Mouse (Mus musculus) hindbrain, embryonic 14.5 days (tissue): Measurements from ENCODE around the gene Pitpnc1. TPM values are rescaled to one million over a fixed set of nuclear protein-coding genes. Genes with fewer than 3 reads are reported as not detected.

Experiments used
- ATAC-seq: fragments of 200-750 bp; cut with Nextera tagmentation; 2 replicates; pipeline ENCODE4 v1.8.0; 2017; ENCODE audit warnings: moderate number of reproducible peaks, mild to moderate bottlenecking, moderate TSS enrichment, moderate library complexity; ENCODE audit not compliant: low FRiP score
- DNase-seq: peaks from one replicate; pipeline ENCODE4 v3.0.0-alpha.2; 2015; ENCODE audit warnings: low spot score
- H3K27ac ChIP-seq: fragments of 300-500 bp; sonication (generic); 2 replicates; pipeline ENCODE4 v1.5.1; 2014; ENCODE audit warnings: mild to moderate bottlenecking, moderate library complexity
- H3K27me3 ChIP-seq: fragments of 300-500 bp; sonication (generic); 2 replicates; pipeline ENCODE4 v1.6.1; 2014; ENCODE audit warnings: mild to moderate bottlenecking, low read length, mixed read lengths; ENCODE audit not compliant: control insufficient read depth, insufficient read depth
- H3K36me3 ChIP-seq: fragments of 300-500 bp; sonication (generic); replicated peaks from 2 replicates; pipeline ENCODE4 v1.6.1; 2014; ENCODE audit not compliant: control insufficient read depth, insufficient read depth
- H3K4me1 ChIP-seq: fragments of 300-500 bp; sonication (generic); replicated peaks from 2 replicates; pipeline ENCODE4 v1.6.1; 2014; ENCODE audit warnings: antibody characterized with exemption, low read length, mixed read lengths; ENCODE audit not compliant: control insufficient read depth, insufficient read depth
- H3K4me2 ChIP-seq: fragments of 300-500 bp; sonication (generic); replicated peaks from 2 replicates; pipeline ENCODE4 v1.6.1; 2014; ENCODE audit warnings: mild to moderate bottlenecking, moderate library complexity
- H3K4me3 ChIP-seq: fragments of 300-500 bp; sonication (generic); replicated peaks from 2 replicates; pipeline ENCODE4 v1.5.1; 2014; ENCODE audit warnings: mild to moderate bottlenecking, low read length
- H3K9ac ChIP-seq: fragments of 300-500 bp; sonication (generic); 2 replicates; pipeline ENCODE4 v1.6.1; 2014
- H3K9me3 ChIP-seq: fragments of 300-500 bp; sonication (generic); 2 replicates; pipeline ENCODE4 v1.6.1; 2016; ENCODE audit warnings: low read length; ENCODE audit not compliant: control insufficient read depth
- WGBS: fragments of 180-500 bp; shearing (Covaris S2); extraction: QIAGEN DNeasy Blood & Tissue Kit; methylation state at CpG from one replicate; pipeline ENCODE4 v1.1.7; 2014; 5-methylcytosine and 5-hydroxymethylcytosine counted together
- polyA plus RNA-seq: library from polyadenylated mRNA; unstranded; fragments of >200 nt; fragmentation: Nextera tagmentation; extraction: Ambion mirVana; gene quantifications from 2 replicates; pipeline ENCODE4 v1.2.1, GENCODE M21; 2014

The Pitpnc1 gene
- polyA plus RNA-seq, 1 experiment from 2014 or later, result 43.3 TPM

DNA sequence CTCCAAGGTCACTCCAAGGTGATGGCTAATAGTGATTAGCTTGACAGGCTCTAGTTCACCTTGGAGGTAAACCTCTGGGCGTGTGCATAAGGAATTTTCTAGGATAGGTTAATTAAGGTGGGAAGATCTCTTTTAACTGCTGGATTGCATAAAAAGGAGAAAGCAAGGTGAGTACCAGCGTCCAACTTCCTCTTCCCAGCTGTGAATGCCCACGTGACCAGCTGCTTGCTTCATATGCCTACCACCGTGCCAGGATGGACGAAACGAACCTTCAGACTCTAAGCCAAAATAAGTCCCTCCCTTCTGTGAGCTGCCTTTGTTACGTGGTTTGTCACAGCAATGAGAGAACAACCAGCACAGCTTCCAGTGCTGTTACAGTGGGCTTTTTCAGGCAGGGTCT, 228.8 kb downstream of the Pitpnc1 start:
- Histone ChIP-seq H3K4me1 (no peaks in the 10 kb centered on the region), H3K27ac (no peak overlapping the region), H3K4me3 (no peak overlapping the region), H3K4me2 (no peak overlapping the region), H3K36me3 (no peaks in the 10 kb centered on the region), H3K9ac (no peak overlapping the region), H3K9me3 (no peaks in the 10 kb centered on the region), H3K27me3 (no peaks in the 10 kb centered on the region)
- DNase-seq, result no peak
- WGBS, result 78% methylated on average over 7 of the region's 7 CpGs
- ATAC-seq, result no peak

GRCm38 (mm10) chr11:107238506-107238905, 232.0 kb downstream of the Pitpnc1 start:
- Histone ChIP-seq H3K27ac (no peak overlapping the region), H3K4me1 (no peaks in the 10 kb centered on the region), H3K27me3 (no peaks in the 10 kb centered on the region), H3K9me3 (no peaks in the 10 kb centered on the region), H3K4me2 (no peak overlapping the region), H3K9ac (no peak overlapping the region), H3K36me3 (no peaks in the 10 kb centered on the region), H3K4me3 (no peak overlapping the region)
- ATAC-seq (no peak), DNase-seq (no peak)
- 91% methylated on average over 6 of the region's 6 CpGs for WGBS

- Histone ChIP-seq H3K4me1 (no peaks in the 10 kb centered on the region), H3K27ac (no peak overlapping the region), H3K36me3 (no peaks in the 10 kb centered on the region), H3K9me3 (no peaks in the 10 kb centered on the region), H3K27me3 (no peaks in the 10 kb centered on the region), H3K4me2 (no peak overlapping the region), H3K9ac (no peak overlapping the region), H3K4me3 (no peak overlapping the region)
- 94% methylated on average over 4 of the region's 4 CpGs for WGBS
- no peak for ATAC-seq
- no peak for DNase-seq
These were observed 233.0 kb downstream of the Pitpnc1 start for GRCm38 (mm10) chr11:107237532-107237931.

DNA sequence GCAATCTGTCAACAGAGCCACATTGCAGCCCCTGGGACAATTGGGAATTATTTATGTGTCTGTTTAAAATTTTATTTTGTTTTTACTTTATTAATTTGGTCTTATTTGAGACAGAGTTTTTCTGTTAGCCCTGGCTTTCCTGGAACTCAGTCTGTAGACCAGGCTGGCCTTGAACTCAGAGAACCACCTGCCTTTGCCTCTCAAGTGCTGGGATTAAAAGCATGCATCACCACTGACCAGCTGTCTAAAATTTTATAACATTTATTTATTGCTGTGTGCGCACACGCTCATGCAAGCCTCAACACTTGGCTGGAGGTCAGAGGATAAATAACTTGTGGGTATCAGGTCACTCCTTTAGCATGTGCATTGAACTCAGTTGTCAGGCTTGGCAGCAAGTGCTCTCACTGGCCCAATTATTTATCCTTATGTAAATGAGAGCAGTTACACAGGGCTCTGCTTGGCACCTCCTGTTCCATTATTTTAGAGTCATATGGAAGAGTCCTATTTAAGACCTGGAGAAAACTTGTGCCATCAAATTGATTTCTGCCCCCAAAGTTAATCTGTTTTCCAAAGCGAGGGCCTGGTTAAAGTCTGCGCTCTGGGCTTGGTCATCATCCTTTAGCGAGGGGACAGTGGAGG, 237.1 kb downstream of the Pitpnc1 start:
- Histone ChIP-seq H3K9ac (no peak overlapping the region), H3K4me1 (no peaks in the 10 kb centered on the region), H3K4me2 (no peak overlapping the region), H3K27ac (no peak overlapping the region), H3K4me3 (no peak overlapping the region), H3K9me3 (no peaks in the 10 kb centered on the region), H3K27me3 (no peaks in the 10 kb centered on the region), H3K36me3 (peaks cover 8% of the 10 kb centered on the region; the same call in 1 of the 2 replicates)
- 89% methylated on average over 5 of the region's 5 CpGs for WGBS
- DNase-seq (no peak), ATAC-seq (no peak)

DNA sequence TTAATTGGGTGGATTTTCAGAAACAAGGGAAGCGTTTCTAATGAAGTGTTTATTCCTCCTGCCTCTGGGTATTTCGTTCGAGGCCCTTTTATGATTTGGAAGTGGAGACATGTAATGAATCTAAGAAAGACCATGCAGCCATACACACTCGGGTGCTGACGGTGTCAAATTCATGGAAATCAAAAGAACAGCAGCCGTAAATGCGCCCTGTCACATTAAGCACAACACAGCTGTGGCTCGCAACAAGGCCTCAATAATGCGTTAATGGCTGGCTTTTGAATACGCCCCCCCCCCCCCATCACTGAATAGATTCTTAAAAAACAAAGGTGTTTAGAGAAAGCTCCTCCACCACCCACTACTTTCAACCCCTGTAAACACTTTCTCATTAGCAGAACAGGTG, 240.4 kb downstream of the Pitpnc1 start:
- DNase-seq (no peak), ATAC-seq (no peak)
- Histone ChIP-seq H3K9me3 (no peaks in the 10 kb centered on the region), H3K4me2 (no peak overlapping the region), H3K4me1 (no peaks in the 10 kb centered on the region), H3K4me3 (no peak overlapping the region), H3K36me3 (peaks cover 8% of the 10 kb centered on the region; the same call in 1 of the 2 replicates), H3K27me3 (no peaks in the 10 kb centered on the region), H3K9ac (no peak overlapping the region), H3K27ac (no peak overlapping the region)
- 71% methylated on average over 10 of the region's 10 CpGs for WGBS

DNA sequence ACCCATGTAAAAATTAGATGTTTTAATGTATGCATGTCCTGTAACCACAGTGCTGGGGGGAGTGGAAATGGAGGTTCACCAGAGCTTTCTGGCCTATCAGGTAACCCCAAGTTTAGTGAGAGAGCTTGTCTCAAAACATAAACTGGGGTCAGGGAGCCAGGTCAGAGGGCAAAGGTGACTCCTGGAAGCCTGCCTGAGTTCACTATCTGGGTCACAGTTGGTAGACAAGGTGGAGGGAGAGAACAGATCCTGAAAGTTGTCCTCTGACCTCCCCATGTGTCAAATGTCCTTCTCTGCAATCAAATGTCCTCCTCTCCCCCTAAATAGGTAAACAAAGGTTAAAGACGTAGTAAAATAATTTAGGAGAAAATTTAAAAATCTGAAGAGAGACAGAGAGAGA, 244.1 kb downstream of the Pitpnc1 start:
- ATAC-seq (no peak), DNase-seq (no peak)
- Histone ChIP-seq H3K4me3 (no peak overlapping the region), H3K27ac (no peak overlapping the region), H3K9me3 (no peaks in the 10 kb centered on the region), H3K4me1 (peaks cover 7% of the 10 kb centered on the region; the same call in 1 of the 2 replicates), H3K27me3 (no peaks in the 10 kb centered on the region), H3K9ac (no peak overlapping the region), H3K36me3 (no peaks in the 10 kb centered on the region; the same call in 1 of the 2 replicates), H3K4me2 (no peak overlapping the region)
- 90% methylated on average over 1 of the region's 1 CpGs for WGBS

GRCm38 (mm10) chr11:107226013-107226412, 244.5 kb downstream of the Pitpnc1 start:
- no peaks in the 10 kb centered on the region; the same call in 1 of the 2 replicates for H3K36me3 ChIP-seq
- ATAC-seq (no peak), DNase-seq (no peak)
- H3K27ac ChIP-seq, result no peak overlapping the region
- no peak overlapping the region for H3K9ac ChIP-seq
- WGBS, result 94% methylated on average over 10 of the region's 10 CpGs
- peaks cover 7% of the 10 kb centered on the region; the same call in 1 of the 2 replicates for H3K4me1 ChIP-seq
- H3K9me3 ChIP-seq, result no peaks in the 10 kb centered on the region
- H3K4me2 ChIP-seq, result no peak overlapping the region
- no peaks in the 10 kb centered on the region for H3K27me3 ChIP-seq
- no peak overlapping the region for H3K4me3 ChIP-seq

DNA sequence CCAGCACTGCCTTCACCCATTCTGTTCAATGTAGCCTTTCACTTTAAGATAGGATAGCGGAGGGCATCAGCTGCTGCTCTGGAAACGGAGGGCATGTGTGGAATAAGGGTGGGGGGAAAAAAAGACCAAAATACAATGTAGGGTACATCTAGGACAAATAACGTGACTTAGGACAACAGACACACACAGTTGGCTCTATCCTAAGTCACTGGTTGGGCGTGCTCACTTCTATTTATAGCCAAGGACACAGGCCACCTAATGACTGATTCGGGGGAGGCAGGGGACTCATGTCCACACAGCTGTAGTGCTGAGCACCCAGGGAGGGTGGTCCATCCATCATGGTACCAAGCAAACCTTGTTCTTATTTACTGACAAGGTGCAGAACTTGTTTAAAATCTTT, 245.2 kb downstream of the Pitpnc1 start:
- H3K27me3 ChIP-seq, result no peaks in the 10 kb centered on the region
- H3K4me3 ChIP-seq, result no peak overlapping the region
- no peak for DNase-seq
- peaks cover 7% of the 10 kb centered on the region; the same call in 1 of the 2 replicates for H3K4me1 ChIP-seq
- no peak for ATAC-seq
- no peak overlapping the region for H3K4me2 ChIP-seq
- no peak overlapping the region for H3K27ac ChIP-seq
- H3K9ac ChIP-seq, result no peak overlapping the region
- H3K9me3 ChIP-seq, result no peaks in the 10 kb centered on the region
- H3K36me3 ChIP-seq, result no peaks in the 10 kb centered on the region; the same call in 1 of the 2 replicates
- WGBS, result 92% methylated on average over 5 of the region's 5 CpGs

DNA sequence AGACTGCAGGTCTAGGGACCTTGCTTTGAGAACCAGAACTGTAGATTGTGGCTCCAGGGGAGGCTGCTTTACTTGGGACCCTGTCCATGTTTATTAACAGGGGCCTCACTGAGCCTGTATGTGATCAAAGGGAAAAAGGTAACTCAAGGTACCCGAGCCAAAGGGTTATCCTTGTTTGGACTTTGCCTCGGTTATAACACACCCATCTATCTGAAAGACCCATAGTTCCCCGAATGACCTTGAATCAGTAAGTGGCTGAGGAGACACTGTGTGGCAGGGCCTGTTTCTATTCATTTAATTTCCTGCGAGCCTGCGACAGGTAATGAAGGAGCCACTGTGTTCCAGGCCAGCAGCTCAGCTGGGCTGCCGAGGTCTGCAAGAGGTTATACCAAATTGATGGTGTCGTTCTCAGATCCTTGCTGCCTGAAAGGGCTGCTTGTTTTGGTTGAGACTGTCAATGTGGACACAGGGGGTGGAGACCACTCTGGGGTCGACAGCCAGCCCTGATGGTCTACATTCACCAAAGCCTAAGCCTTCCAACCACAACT, 246.8 kb downstream of the Pitpnc1 start:
- Histone ChIP-seq H3K27ac (no peak overlapping the region), H3K27me3 (no peaks in the 10 kb centered on the region), H3K4me1 (peaks cover 7% of the 10 kb centered on the region; the same call in 1 of the 2 replicates), H3K9me3 (no peaks in the 10 kb centered on the region), H3K9ac (no peak overlapping the region), H3K4me3 (no peak overlapping the region), H3K36me3 (no peaks in the 10 kb centered on the region; the same call in 1 of the 2 replicates), H3K4me2 (no peak overlapping the region)
- no peak for DNase-seq
- no peak for ATAC-seq
- WGBS, result 83% methylated on average over 8 of the region's 8 CpGs
